Mouse (Mus musculus) mouse trophoblast stem cell (cell line): ENCODE data around the gene Camkk2.

Experiments used
- in situ Hi-C, 2 experiments: fragments of 300-500 bp; cut with MseI, MboI; formaldehyde crosslinking; loops; 2 replicates in 1 of 2; 3 replicates in 1 of 2; pipeline ENCODE4 v1.15.1; 2025

The Camkk2 gene

GRCm38 (mm10) chr5:122779277-122779834 lies at the start of gene Camkk2:
Gene Camkk2 (minus strand): TSS chr5:122779409.
- in situ Hi-C loops, result no loop called here

- in situ Hi-C loops, result no loop called here
Measured at GRCm38 (mm10) chr5:122825099-122825498, 45.9 kb upstream of the Camkk2 start.

GRCm38 (mm10) chr5:122824450-122824849 lies 45.2 kb upstream of the Camkk2 start:
- in situ Hi-C loops, result no loop called here

- in situ Hi-C loops, result no loop called here
Measured at GRCm38 (mm10) chr5:122823976-122824375, 44.8 kb upstream of the Camkk2 start.

GRCm38 (mm10) chr5:122822441-122822840 lies 43.2 kb upstream of the Camkk2 start:
- in situ Hi-C loops, result no loop called here

GRCm38 (mm10) chr5:122821524-122821885 lies 42.3 kb upstream of the Camkk2 start:
- in situ Hi-C loops, result no loop called here

GRCm38 (mm10) chr5:122820777-122821523 lies 41.7 kb upstream of the Camkk2 start, which contains the start of gene Anapc5:
Gene Anapc5 (minus strand): TSS chr5:122821339.
- in situ Hi-C loops, result no loop called here

- in situ Hi-C loops, result no loop called here
Measured at GRCm38 (mm10) chr5:122812699-122813098, 33.5 kb upstream of the Camkk2 start.

GRCm38 (mm10) chr5:122811364-122812079 lies 32.3 kb upstream of the Camkk2 start:
- in situ Hi-C loops, result no loop called here

- in situ Hi-C loops, result no loop called here
Measured at GRCm38 (mm10) chr5:122805503-122805902, 26.3 kb upstream of the Camkk2 start.

GRCm38 (mm10) chr5:122802706-122803105 lies 23.5 kb upstream of the Camkk2 start:
- in situ Hi-C loops, result no loop called here

GRCm38 (mm10) chr5:122801684-122802083 lies 22.5 kb upstream of the Camkk2 start:
- in situ Hi-C loops, result no loop called here

GRCm38 (mm10) chr5:122800345-122801010 lies 21.3 kb upstream of the Camkk2 start:
- in situ Hi-C loops, result no loop called here

GRCm38 (mm10) chr5:122799379-122800344 lies 20.5 kb upstream of the Camkk2 start:
- in situ Hi-C loops, result no loop called here

GRCm38 (mm10) chr5:122798557-122799378 lies 19.6 kb upstream of the Camkk2 start:
- in situ Hi-C loops, result no loop called here

- in situ Hi-C loops, result no loop called here
Measured at GRCm38 (mm10) chr5:122797866-122798265, 18.7 kb upstream of the Camkk2 start.

- in situ Hi-C loops, result no loop called here
Measured at GRCm38 (mm10) chr5:122788696-122789095, 9.5 kb upstream of the Camkk2 start.

GRCm38 (mm10) chr5:122786035-122786819 lies 7.0 kb upstream of the Camkk2 start:
- in situ Hi-C loops, result no loop called here

- in situ Hi-C loops, result no loop called here
Measured at GRCm38 (mm10) chr5:122783726-122784406, 4.7 kb upstream of the Camkk2 start.
